Mouse (Mus musculus) CH12F3 (cell line): ENCODE data around the gene Cd3e.

ENCODE experiments used
- in situ Hi-C: fragments of 300-500 bp; cut with MboI; formaldehyde crosslinking; loops from 2 replicates; pipeline ENCODE4 v1.14.3; 2020; ENCODE audit warnings: low sequenced_read_pairs

Cd3e gene

GRCm38 (mm10) chr9:45022800-45023199 is 13.4 kb upstream of the Cd3e start:
- in situ Hi-C loops, result loop anchor here (10.0 kb wide), 1 partner anchor 122 kb away; no protein-coding TSS in a partner anchor

- in situ Hi-C loops, result no loop called here
These were observed 8.6 kb upstream of the Cd3e start for GRCm38 (mm10) chr9:45018031-45018430.

- in situ Hi-C loops, result no loop called here
These were observed 6.4 kb upstream of the Cd3e start for GRCm38 (mm10) chr9:45015841-45016240.

- in situ Hi-C loops, result no loop called here
These were observed 5.5 kb upstream of the Cd3e start for GRCm38 (mm10) chr9:45014879-45015278.

GRCm38 (mm10) chr9:45011291-45011690 is 1.9 kb upstream of the Cd3e start:
- in situ Hi-C loops, result no loop called here

- in situ Hi-C loops, result no loop called here
These were observed 1.0 kb upstream of the Cd3e start for GRCm38 (mm10) chr9:45010461-45010860.

GRCm38 (mm10) chr9:45008342-45008741 is 1.1 kb downstream of the Cd3e start:
- in situ Hi-C loops, result no loop called here

- in situ Hi-C loops, result no loop called here
These were observed 2.0 kb downstream of the Cd3e start for GRCm38 (mm10) chr9:45007404-45007803.

GRCm38 (mm10) chr9:45000249-45000648 is 9.2 kb downstream of the Cd3e start:
- in situ Hi-C loops, result no loop called here

GRCm38 (mm10) chr9:44999776-45000175 is 9.7 kb downstream of the Cd3e start:
- in situ Hi-C loops, result no loop called here

- in situ Hi-C loops, result no loop called here
These were observed 10.3 kb downstream of the Cd3e start for GRCm38 (mm10) chr9:44999171-44999570.

- in situ Hi-C loops, result no loop called here
These were observed 11.3 kb downstream of the Cd3e start for GRCm38 (mm10) chr9:44998138-44998537.

GRCm38 (mm10) chr9:44996590-44996989 is 12.8 kb downstream of the Cd3e start:
- in situ Hi-C loops, result no loop called here

- in situ Hi-C loops, result no loop called here
These were observed 14.5 kb downstream of the Cd3e start for GRCm38 (mm10) chr9:44994962-44995361.

- in situ Hi-C loops, result no loop called here
These were observed 16.2 kb downstream of the Cd3e start for GRCm38 (mm10) chr9:44993268-44993667.

- in situ Hi-C loops, result no loop called here
These were observed 17.2 kb downstream of the Cd3e start for GRCm38 (mm10) chr9:44992271-44992670.

GRCm38 (mm10) chr9:44991821-44992220 is 17.6 kb downstream of the Cd3e start:
- in situ Hi-C loops, result no loop called here

GRCm38 (mm10) chr9:44986976-44987375 is 22.5 kb downstream of the Cd3e start:
- in situ Hi-C loops, result no loop called here

GRCm38 (mm10) chr9:44986242-44986781 is 23.1 kb downstream of the Cd3e start:
- in situ Hi-C loops, result no loop called here

- in situ Hi-C loops, result no loop called here
These were observed 23.7 kb downstream of the Cd3e start for GRCm38 (mm10) chr9:44985721-44986161.

- in situ Hi-C loops, result no loop called here
These were observed 26.4 kb downstream of the Cd3e start for GRCm38 (mm10) chr9:44983001-44983400.

- in situ Hi-C loops, result no loop called here
These were observed 26.9 kb downstream of the Cd3e start for GRCm38 (mm10) chr9:44982531-44982930.

GRCm38 (mm10) chr9:44982081-44982480 is 27.3 kb downstream of the Cd3e start:
- in situ Hi-C loops, result no loop called here
